Mouse (Mus musculus): ENCODE results near the gene Serpinb8. TPM values are rescaled to one million over a fixed set of nuclear protein-coding genes. Genes with fewer than 3 reads are reported as not detected.

The Serpinb8 gene
- total RNA-seq, 2 experiments from 2014 or later, result 1.8 to 2.7 TPM

- DNase-seq, result peak; percentile 51 to 58
Measured at GRCm38 (mm10) chr1:107645086-107645485, 55.3 kb downstream of the Serpinb8 start.

GRCm38 (mm10) chr1:107657689-107658088, 67.9 kb downstream of the Serpinb8 start:
- no peak for DNase-seq

Other genes starting within 250 kb of the Serpinb8 start
- gene Serpinb11, start 228.8 kb upstream of the Serpinb8 start, total RNA-seq (2021), result not detected
- gene Serpinb7, start 190.4 kb upstream of the Serpinb8 start, total RNA-seq (2021), result not detected
- not detected for gene Serpinb2, start 78.6 kb upstream of the Serpinb8 start, total RNA-seq (2021)